Mouse (Mus musculus) neural tube, embryonic 15.5 days (tissue): ENCODE measurements around the gene Slc26a11. TPM values are rescaled to one million over a fixed set of nuclear protein-coding genes. Genes with fewer than 3 reads are reported as not detected.
"Not testable (repeated sequence)": the region's sequence is repeated elsewhere in the genome, so short reads cannot be mapped to it uniquely, and the experiment has no call there.

Source experiments
- ATAC-seq: fragments of 200-750 bp; cut with Nextera tagmentation; 2 replicates; pipeline ENCODE4 v1.8.0; 2017; ENCODE audit warnings: mild to moderate bottlenecking, moderate TSS enrichment, moderate library complexity; ENCODE audit not compliant: low FRiP score
- H3K27ac ChIP-seq: fragments of 300-500 bp; sonication (generic); replicated peaks from 2 replicates; pipeline ENCODE4 v1.5.1; 2015; ENCODE audit warnings: mild to moderate bottlenecking, inconsistent platforms
- H3K27me3 ChIP-seq: fragments of 300-500 bp; sonication (generic); replicated peaks from 2 replicates; pipeline ENCODE4 v1.6.1; 2015; ENCODE audit warnings: inconsistent platforms
- H3K36me3 ChIP-seq: fragments of 300-500 bp; sonication (generic); 2 replicates; pipeline ENCODE4 v1.6.1; 2015; ENCODE audit warnings: inconsistent platforms
- H3K4me1 ChIP-seq: fragments of 300-500 bp; sonication (generic); 2 replicates; pipeline ENCODE4 v1.6.1; 2015; ENCODE audit warnings: inconsistent platforms
- H3K4me2 ChIP-seq: fragments of 300-500 bp; sonication (generic); 2 replicates; pipeline ENCODE4 v1.6.1; 2015; ENCODE audit warnings: inconsistent platforms, mild to moderate bottlenecking, moderate library complexity
- H3K4me3 ChIP-seq: fragments of 300-500 bp; sonication (generic); replicated peaks from 2 replicates; pipeline ENCODE4 v1.5.1; 2015; ENCODE audit warnings: mild to moderate bottlenecking, inconsistent platforms
- H3K9ac ChIP-seq: fragments of 300-500 bp; sonication (generic); replicated peaks from 2 replicates; pipeline ENCODE4 v1.6.1; 2015; ENCODE audit warnings: mild to moderate bottlenecking, inconsistent platforms
- H3K9me3 ChIP-seq: fragments of 300-500 bp; sonication (generic); replicated peaks from 2 replicates; pipeline ENCODE4 v1.6.1; 2016; ENCODE audit warnings: inconsistent platforms
- WGBS: fragments of 180-500 bp; shearing (Covaris S2); methylation state at CpG from one replicate; pipeline ENCODE4 v1.1.7; 2015; ENCODE audit warnings: mixed read lengths; 5-methylcytosine and 5-hydroxymethylcytosine counted together
- polyA plus RNA-seq: library from polyadenylated mRNA; unstranded; fragments of >200 nt; fragmentation: Nextera tagmentation; extraction: Ambion mirVana; gene quantifications from 2 replicates; pipeline ENCODE4 v1.2.1, GENCODE M21; 2015

The Slc26a11 gene
- polyA plus RNA-seq, 1 experiment from 2014 or later: 5.8 TPM

GRCm38 (mm10) chr11:119363534-119364145 is 8.3 kb downstream of the Slc26a11 start:
- WGBS: 28% methylated on average over 11 of the region's 11 CpGs
- Histone ChIP-seq H3K27me3 (no peaks in the 10 kb centered on the region), H3K4me2 (peak overlapping the region; percentile 52), H3K4me1 (peaks cover 8% of the 10 kb centered on the region), H3K36me3 (no peaks in the 10 kb centered on the region), H3K27ac (no peak overlapping the region), H3K4me3 (peak overlapping the region; percentile 25), H3K9me3 (no peaks in the 10 kb centered on the region), H3K9ac (no peak overlapping the region)
- ATAC-seq: peak; percentile 91

GRCm38 (mm10) chr11:119375425-119375824 is 20.1 kb downstream of the Slc26a11 start:
- Histone ChIP-seq H3K4me2 (no peak overlapping the region), H3K27ac (no peak overlapping the region), H3K36me3 (0 out of 2 replicates have a peak, but pooled peaks cover 5% of the 10 kb centered on the region), H3K27me3 (no peaks in the 10 kb centered on the region), H3K4me1 (no peaks in the 10 kb centered on the region), H3K9me3 (no peaks in the 10 kb centered on the region), H3K9ac (no peak overlapping the region), H3K4me3 (no peak overlapping the region)
- ATAC-seq: no peak
- WGBS: 80% methylated on average over 6 of the region's 6 CpGs

- Histone ChIP-seq H3K4me3 (no peak overlapping the region), H3K27me3 (no peaks in the 10 kb centered on the region), H3K36me3 (0 out of 2 replicates have a peak, but pooled peaks cover 5% of the 10 kb centered on the region), H3K9ac (no peak overlapping the region), H3K9me3 (no peaks in the 10 kb centered on the region), H3K4me1 (no peaks in the 10 kb centered on the region), H3K27ac (no peak overlapping the region), H3K4me2 (no peak overlapping the region)
- no peak for ATAC-seq
- 93% methylated on average over 11 of the region's 11 CpGs for WGBS
Measured at GRCm38 (mm10) chr11:119377326-119377725, 22.0 kb downstream of the Slc26a11 start.

- Histone ChIP-seq H3K27ac (no peak overlapping the region), H3K36me3 (0 out of 2 replicates have a peak, but pooled peaks cover 5% of the 10 kb centered on the region), H3K9ac (no peak overlapping the region), H3K4me1 (no peaks in the 10 kb centered on the region), H3K9me3 (no peaks in the 10 kb centered on the region), H3K4me3 (no peak overlapping the region), H3K4me2 (no peak overlapping the region), H3K27me3 (no peaks in the 10 kb centered on the region)
- no peak for ATAC-seq
- 96% methylated on average over 1 of the region's 1 CpGs for WGBS
Measured at GRCm38 (mm10) chr11:119378551-119378950, 23.2 kb downstream of the Slc26a11 start.

GRCm38 (mm10) chr11:119381631-119382337 is 26.4 kb downstream of the Slc26a11 start:
- ATAC-seq: no peak

GRCm38 (mm10) chr11:119382338-119382850 is 27.0 kb downstream of the Slc26a11 start:
- H3K4me3 ChIP-seq: no peak overlapping the region
- H3K27ac ChIP-seq: no peak overlapping the region
- H3K9me3 ChIP-seq: no peaks in the 10 kb centered on the region
- no peak for ATAC-seq
- H3K27me3 ChIP-seq: no peaks in the 10 kb centered on the region
- no peaks in the 10 kb centered on the region for H3K4me1 ChIP-seq
- H3K36me3 ChIP-seq: 0 out of 2 replicates have a peak, but pooled peaks cover 3% of the 10 kb centered on the region
- H3K4me2 ChIP-seq: no peak overlapping the region
- WGBS: 78% methylated on average over 6 of the region's 6 CpGs
- H3K9ac ChIP-seq: no peak overlapping the region

More at GRCm38 (mm10) chr11:119381631-119382337, 26.4 kb downstream of the Slc26a11 start:
- Histone ChIP-seq H3K4me1 (no peaks in the 10 kb centered on the region), H3K4me3 (no peak overlapping the region), H3K4me2 (no peak overlapping the region), H3K36me3 (0 out of 2 replicates have a peak, but pooled peaks cover 5% of the 10 kb centered on the region), H3K9me3 (no peaks in the 10 kb centered on the region), H3K27me3 (no peaks in the 10 kb centered on the region), H3K9ac (no peak overlapping the region), H3K27ac (no peak overlapping the region)
- 92% methylated on average over 9 of the region's 9 CpGs for WGBS

- H3K27me3 ChIP-seq: peaks cover 20% of the 10 kb centered on the region
- no peaks in the 10 kb centered on the region for H3K9me3 ChIP-seq
- WGBS: 82% methylated on average over 4 of the region's 4 CpGs
- H3K36me3 ChIP-seq: no peaks in the 10 kb centered on the region
- peaks cover 4% of the 10 kb centered on the region for H3K4me1 ChIP-seq
- no peak overlapping the region for H3K27ac ChIP-seq
- H3K4me3 ChIP-seq: no peak overlapping the region
- no peak overlapping the region for H3K9ac ChIP-seq
- no peak for ATAC-seq
- no peak overlapping the region for H3K4me2 ChIP-seq
Measured at GRCm38 (mm10) chr11:119384904-119385303, 29.5 kb downstream of the Slc26a11 start.

- Histone ChIP-seq H3K27ac (no peak overlapping the region), H3K9me3 (no peaks in the 10 kb centered on the region), H3K4me1 (peaks cover 15% of the 10 kb centered on the region), H3K4me3 (no peak overlapping the region), H3K4me2 (no peak overlapping the region), H3K27me3 (peaks cover 34% of the 10 kb centered on the region), H3K36me3 (no peaks in the 10 kb centered on the region), H3K9ac (no peak overlapping the region)
- 95% methylated on average over 5 of the region's 5 CpGs for WGBS
- no peak for ATAC-seq
Measured at GRCm38 (mm10) chr11:119386306-119386705, 30.9 kb downstream of the Slc26a11 start.

- not testable (repeated sequence) for H3K27ac ChIP-seq, ATAC-seq, H3K9me3 ChIP-seq, H3K4me3 ChIP-seq, H3K9ac ChIP-seq, H3K36me3 ChIP-seq, H3K4me2 ChIP-seq
- 29% methylated on average over 3 of the region's 3 CpGs for WGBS
- Histone ChIP-seq H3K4me1 (peaks cover 18% of the 10 kb centered on the region), H3K27me3 (peaks cover 43% of the 10 kb centered on the region)
Measured at GRCm38 (mm10) chr11:119387273-119387672, 31.9 kb downstream of the Slc26a11 start.

- no peaks in the 10 kb centered on the region for H3K36me3 ChIP-seq
- H3K27me3 ChIP-seq: peaks cover 67% of the 10 kb centered on the region
- peaks cover 27% of the 10 kb centered on the region for H3K4me1 ChIP-seq
- ATAC-seq: peak; percentile 50
- under 1% methylated on average over 35 of the region's 35 CpGs for WGBS
- H3K9ac ChIP-seq: peak overlapping the region; percentile 60
- peak overlapping the region; percentile 98 for H3K4me2 ChIP-seq
- H3K4me3 ChIP-seq: peak overlapping the region; percentile 56
- peak overlapping the region; percentile 64 for H3K27ac ChIP-seq
- H3K9me3 ChIP-seq: no peaks in the 10 kb centered on the region
Measured at GRCm38 (mm10) chr11:119389851-119390270, 34.5 kb downstream of the Slc26a11 start.

- peak overlapping the region; percentile 98 for H3K4me2 ChIP-seq
- no peaks in the 10 kb centered on the region for H3K9me3 ChIP-seq
- H3K27ac ChIP-seq: peak overlapping the region; percentile 64
- no peaks in the 10 kb centered on the region for H3K36me3 ChIP-seq
- peak; percentile 50; the same call in 1 of the 2 replicates for ATAC-seq
- peaks cover 74% of the 10 kb centered on the region for H3K27me3 ChIP-seq
- H3K4me3 ChIP-seq: peak overlapping the region; percentile 56
- peak overlapping the region; percentile 60 for H3K9ac ChIP-seq
- H3K4me1 ChIP-seq: peaks cover 27% of the 10 kb centered on the region
- 2% methylated on average over 53 of the region's 53 CpGs for WGBS
Measured at GRCm38 (mm10) chr11:119390271-119391231, 35.2 kb downstream of the Slc26a11 start.
